Mouse (Mus musculus) ES-E14 (cell line): ENCODE data around the gene Crlf1. TPM values are rescaled to one million over a fixed set of nuclear protein-coding genes. Genes with fewer than 3 reads are reported as not detected.

Experiments used
- DNase-seq: peaks from one replicate; pipeline ENCODE4 v3.0.0-alpha.2; 2013; ENCODE audit warnings: low read depth, low spot score
- H3K27ac ChIP-seq: 2 replicates; pipeline ENCODE4 v1.5.1; 2012; ENCODE audit warnings: low read depth, mild to moderate bottlenecking, low read length, moderate library complexity, mixed read lengths; ENCODE audit not compliant: poor library complexity, insufficient read depth, severe bottlenecking
- H3K36me3 ChIP-seq: 2 replicates; pipeline ENCODE4 v1.6.1; 2012; ENCODE audit warnings: mild to moderate bottlenecking, low read length, moderate library complexity, mixed read lengths; ENCODE audit not compliant: control insufficient read depth, poor library complexity, insufficient read depth, severe bottlenecking
- H3K4me1 ChIP-seq, 2 experiments: fragments of 150-350 bp in 1 of 2; sonication (generic) in 1 of 2; 2 replicates each; pipeline ENCODE4 v1.6.1; 2012; ENCODE audit warnings: low read length in 2 of 2, mild to moderate bottlenecking in 1 of 2, mixed read lengths in 1 of 2; ENCODE audit not compliant: control insufficient read depth in 2 of 2, insufficient read depth in 2 of 2, poor library complexity in 1 of 2
- H3K4me3 ChIP-seq, 2 experiments: fragments of 150-350 bp in 1 of 2; sonication (generic) in 1 of 2; 2 replicates each; pipeline ENCODE4 v1.5.1; 2012; ENCODE audit warnings: low read length in 2 of 2, low read depth in 1 of 2, mild to moderate bottlenecking in 1 of 2, mixed read lengths in 1 of 2; ENCODE audit not compliant: insufficient read depth in 1 of 2, poor library complexity in 1 of 2, severe bottlenecking in 1 of 2
- H3K9ac ChIP-seq: 2 replicates; pipeline ENCODE4 v1.6.1; 2012; ENCODE audit warnings: low read depth, mild to moderate bottlenecking, low read length, mixed read lengths; ENCODE audit not compliant: poor library complexity, insufficient read depth, severe bottlenecking
- H3K9me3 ChIP-seq: fragments of 150-350 bp; sonication (generic); 2 replicates; pipeline ENCODE4 v1.6.1; 2012; ENCODE audit warnings: low read depth, mild to moderate bottlenecking, low read length; ENCODE audit not compliant: control insufficient read depth, insufficient read depth
- CHD2 ChIP-seq: IDR thresholded peaks from 2 replicates; pipeline ENCODE4 v1.6.1; 2014; ENCODE audit warnings: mild to moderate bottlenecking, low read depth, low read length, inconsistent platforms
- HCFC1 ChIP-seq: IDR thresholded peaks from 2 replicates; pipeline ENCODE4 v1.6.1; 2012; ENCODE audit warnings: low read length, inconsistent platforms, borderline replicate concordance; ENCODE audit not compliant: insufficient read depth
- MAFK ChIP-seq: IDR thresholded peaks from 2 replicates; pipeline ENCODE4 v1.6.1; 2014; ENCODE audit warnings: mild to moderate bottlenecking, low read depth, low read length, inconsistent platforms; ENCODE audit not compliant: insufficient read depth
- ZC3H11A ChIP-seq: IDR thresholded peaks from 2 replicates; pipeline ENCODE4 v1.6.1; 2012; ENCODE audit warnings: low read depth, mild to moderate bottlenecking, inconsistent platforms, low read length, borderline replicate concordance
- ZNF384 ChIP-seq: IDR thresholded peaks from 2 replicates; pipeline ENCODE4 v1.6.1; 2012; ENCODE audit warnings: low read depth, low read length, inconsistent platforms
- in situ Hi-C, 2 experiments: fragments of 600-800 bp; cut with MboI; formaldehyde crosslinking; loops; one replicate each; pipeline ENCODE4 v1.15.1; 2025; ENCODE audit warnings: low sequenced_read_pairs in 2 of 2, inconsistent platforms in 1 of 2; ENCODE audit not compliant: unreplicated experiment in 2 of 2
- total RNA-seq: library from RNA; depleted of rRNA; stranded (reverse); fragments of 300-350 nt; gene quantifications from 2 replicates; pipeline ENCODE4 v1.2.3, GENCODE M21; 2012

Crlf1 gene
- total RNA-seq, 1 experiment, result 29.3 TPM

GRCm38 (mm10) chr8:70501820-70502529 is 9.0 kb downstream of the Crlf1 start:
- Histone ChIP-seq H3K9me3 (no peaks in the 10 kb centered on the region), H3K36me3 (peaks cover 10% of the 10 kb centered on the region; the same call in 1 of the 2 replicates), H3K9ac (0 out of 2 replicates have a peak overlapping the region, but pooled peaks have one; percentile 34), H3K4me3 (peak overlapping the region in 1 of 2 experiments; percentile 7; a peak in 2 of 4 replicates), H3K4me1 (peaks cover 7 to 17% of the 10 kb centered on the region in 2 experiments; a peak in 2 of 4 replicates), H3K27ac (no peak overlapping the region)
- TF ChIP-seq CHD2, result no peak
- TF ChIP-seq HCFC1, result no peak
- TF ChIP-seq ZNF384, result no peak
- no peak for TF ChIP-seq MAFK
- no peak for TF ChIP-seq ZC3H11A
- in situ Hi-C loops, result no loop called here
- DNase-seq, result no peak

- in situ Hi-C loops, result no loop called here
- Histone ChIP-seq H3K4me1 (peaks cover 7 to 17% of the 10 kb centered on the region in 2 experiments; a peak in 2 of 4 replicates), H3K4me3 (peak overlapping the region in 1 of 2 experiments; percentile 7; a peak in 2 of 4 replicates), H3K27ac (no peak overlapping the region), H3K36me3 (peaks cover 11% of the 10 kb centered on the region), H3K9me3 (no peaks in the 10 kb centered on the region), H3K9ac (0 out of 2 replicates have a peak overlapping the region, but pooled peaks have one; percentile 34)
- no peak for DNase-seq
- TF ChIP-seq CHD2, result no peak
- TF ChIP-seq ZC3H11A, result no peak
- TF ChIP-seq MAFK, result no peak
- TF ChIP-seq HCFC1, result no peak
- TF ChIP-seq ZNF384, result no peak
Observed at GRCm38 (mm10) chr8:70502540-70502939, 9.6 kb downstream of the Crlf1 start.

GRCm38 (mm10) chr8:70503062-70503750 is 10.2 kb downstream of the Crlf1 start:
- no peak for DNase-seq
- Histone ChIP-seq H3K36me3 (peaks cover 17% of the 10 kb centered on the region), H3K9ac (peak overlapping the region; percentile 36; the same call in 1 of the 2 replicates), H3K4me1 (peaks cover 7 to 17% of the 10 kb centered on the region in 2 experiments; a peak in 2 of 4 replicates), H3K27ac (no peak overlapping the region), H3K9me3 (no peaks in the 10 kb centered on the region), H3K4me3 (no peak overlapping the region)
- in situ Hi-C loops, result no loop called here
- TF ChIP-seq ZC3H11A (peak; percentile 62; the same call in 1 of the 2 replicates), HCFC1 (no peak), MAFK (no peak), ZNF384 (no peak), CHD2 (no peak)

DNA sequence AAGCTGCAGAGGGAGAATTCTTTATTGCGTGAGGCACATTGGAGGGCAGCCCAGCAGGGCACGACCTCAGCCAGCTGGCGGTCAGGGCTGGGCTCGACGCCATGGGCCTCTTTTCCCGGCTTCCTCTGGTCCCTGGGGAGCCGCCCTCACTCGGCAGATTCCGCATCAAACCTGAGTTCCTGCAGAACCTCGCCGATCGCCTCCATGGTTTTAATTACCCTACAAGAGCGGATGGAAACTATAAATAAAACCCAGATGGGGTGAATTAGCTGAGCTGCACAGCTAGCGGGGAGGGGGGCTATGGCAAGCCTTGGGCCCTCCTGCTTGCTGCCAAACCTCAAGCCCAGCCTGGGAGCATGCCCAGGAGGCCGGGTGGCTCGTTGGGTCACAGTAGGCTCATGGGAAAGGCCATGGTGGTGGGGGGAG is 11.3 kb downstream of the Crlf1 start:
- Histone ChIP-seq H3K9me3 (no peaks in the 10 kb centered on the region), H3K9ac (no peak overlapping the region), H3K4me1 (peaks cover 7 to 17% of the 10 kb centered on the region in 2 experiments; a peak in 2 of 4 replicates), H3K36me3 (peaks cover 27% of the 10 kb centered on the region), H3K4me3 (no peak overlapping the region), H3K27ac (no peak overlapping the region)
- in situ Hi-C loops, result no loop called here
- TF ChIP-seq ZNF384, result no peak
- no peak for TF ChIP-seq CHD2
- no peak for TF ChIP-seq ZC3H11A
- no peak for TF ChIP-seq MAFK
- no peak for TF ChIP-seq HCFC1
- no peak for DNase-seq
